Mouse (Mus musculus) cortical plate, adult 2 months (tissue): ENCODE measurements around the gene Gpr161.

ENCODE experiments used
- CTCF ChIP-seq: fragments of 200-500 bp; IDR thresholded peaks from 2 replicates; pipeline ENCODE4 v1.5.1; 2011; ENCODE audit warnings: mild to moderate bottlenecking, control low read depth, low read length; ENCODE audit not compliant: insufficient read depth; ENCODE audit errors: extremely low read depth
- POLR2A ChIP-seq: fragments of 200-500 bp; IDR thresholded peaks from 2 replicates; pipeline ENCODE4 v1.6.1; 2011; ENCODE audit warnings: mild to moderate bottlenecking, low read length, control low read depth; ENCODE audit not compliant: insufficient read depth; ENCODE audit errors: extremely low read depth

GRCm38 (mm10) chr1:165304341-165304740, 8.8 kb downstream of the Gpr161 start:
- TF ChIP-seq POLR2A (no peak), CTCF (no peak)
